Mouse (Mus musculus): ENCODE results near the gene Duoxa2. TPM values are rescaled to one million over a fixed set of nuclear protein-coding genes. Genes with fewer than 3 reads are reported as not detected.

Duoxa2 gene
- polyA plus RNA-seq, 1 experiment, result 324 TPM

DNA sequence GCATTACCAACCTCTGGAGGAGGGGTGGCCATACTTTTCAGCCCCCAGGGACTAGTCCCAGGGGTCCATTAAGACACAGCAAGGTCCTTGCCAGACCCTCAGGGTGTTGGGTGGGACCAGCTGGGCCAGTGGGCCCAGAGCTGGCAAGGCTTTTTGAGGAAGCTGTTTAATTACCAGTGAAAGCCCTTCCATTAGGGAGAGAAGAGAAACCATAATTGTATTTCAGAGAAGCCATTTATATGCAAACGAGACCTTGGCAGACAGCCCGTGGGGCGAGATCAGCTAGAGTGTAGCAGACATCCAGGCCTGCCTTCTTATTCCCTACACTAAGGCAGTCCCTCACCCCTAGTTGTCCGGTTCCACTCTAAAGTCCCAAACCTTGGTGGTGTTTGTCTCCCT is 53.2 kb downstream of the Duoxa2 start:
- 65% methylated on average over 4 of the region's 4 CpGs for WGBS
- Histone ChIP-seq H3K27me3 (ENCODE audit: control insufficient read depth, insufficient read depth, low read length) (no peaks in the 10 kb centered on the region), H3K27ac (ENCODE audit: insufficient read depth, low read depth, low read length) (no peak overlapping the region)

More for the DNA sequence above, 53.2 kb downstream of the Duoxa2 start:
- H3K36me3 ChIP-seq (ENCODE audit: control insufficient read depth, insufficient read depth, low read length), result no peaks in the 10 kb centered on the region
- no peak for TF ChIP-seq CTCF (IDR thresholded peaks at IDR 0.05; ENCODE audit: extremely low read depth, insufficient read length, insufficient replicate concordance, low read depth, low read length)
- TF ChIP-seq POLR2A (IDR thresholded peaks at IDR 0.05; ENCODE audit: low read depth, low read length), result no peak
- no peak overlapping the region for H3K4me3 ChIP-seq (ENCODE audit: low read depth, low read length)
- H3K4me1 ChIP-seq (ENCODE audit: control insufficient read depth, insufficient read depth, insufficient read length, low read length), result peaks cover 7% of the 10 kb centered on the region

Other genes with a start within 250 kb of the Duoxa2 start
- 2.8 and 7.3 TPM in 2 replicates for gene Spg11, start 180.5 kb upstream of the Duoxa2 start, polyA plus RNA-seq (2012; rRNA removed)
- gene B2m, start 151.2 kb upstream of the Duoxa2 start, polyA plus RNA-seq (2012; rRNA removed), result 286 and 1,325 TPM in 2 replicates
- gene Trim69, start 138.2 kb upstream of the Duoxa2 start, polyA plus RNA-seq (2012; rRNA removed), result 0.10 TPM in 1 of 2 replicates, not detected in the other
- gene Patl2, start 112.7 kb upstream of the Duoxa2 start, polyA plus RNA-seq (2012; rRNA removed), result not detected in 2 replicates
- not detected in 2 replicates for gene Terb2, start 112.6 kb upstream of the Duoxa2 start, polyA plus RNA-seq (2012; rRNA removed)
- gene Sord, start 64.2 kb upstream of the Duoxa2 start, polyA plus RNA-seq (2012; rRNA removed), result 16.1 and 71.5 TPM in 2 replicates
- gene Duox2, start 451 bp upstream of the Duoxa2 start, polyA plus RNA-seq (2012; rRNA removed), result 13.5 and 133 TPM in 2 replicates
- gene Duoxa1, start 14.8 kb downstream of the Duoxa2 start, polyA plus RNA-seq (2012; rRNA removed), result 0.08 and 0.66 TPM in 2 replicates
- gene Duox1, start 16.8 kb downstream of the Duoxa2 start, polyA plus RNA-seq (2012; rRNA removed), result 0.11 and 0.16 TPM in 2 replicates
- 3.5 and 9.1 TPM in 2 replicates for gene Shf, start 70.3 kb downstream of the Duoxa2 start, polyA plus RNA-seq (2012; rRNA removed)
- gene Slc28a2, start 127.6 kb downstream of the Duoxa2 start, polyA plus RNA-seq (2012; rRNA removed), result 44.1 and 116 TPM in 2 replicates
- gene Gm14085, start 186.0 kb downstream of the Duoxa2 start, polyA plus RNA-seq (2012; rRNA removed), result 0.08 and 4.2 TPM in 2 replicates